Mouse (Mus musculus): ENCODE measurements around the gene Stub1. TPM values are rescaled to one million over a fixed set of nuclear protein-coding genes. Genes with fewer than 3 reads are reported as not detected.
A peak's percentile ranks its signal among the peaks of the same experiment; 100 is the strongest.

Gene Stub1
- total RNA-seq, 2 experiments from 2014 or later = 85.4 to 86.0 TPM

DNA sequence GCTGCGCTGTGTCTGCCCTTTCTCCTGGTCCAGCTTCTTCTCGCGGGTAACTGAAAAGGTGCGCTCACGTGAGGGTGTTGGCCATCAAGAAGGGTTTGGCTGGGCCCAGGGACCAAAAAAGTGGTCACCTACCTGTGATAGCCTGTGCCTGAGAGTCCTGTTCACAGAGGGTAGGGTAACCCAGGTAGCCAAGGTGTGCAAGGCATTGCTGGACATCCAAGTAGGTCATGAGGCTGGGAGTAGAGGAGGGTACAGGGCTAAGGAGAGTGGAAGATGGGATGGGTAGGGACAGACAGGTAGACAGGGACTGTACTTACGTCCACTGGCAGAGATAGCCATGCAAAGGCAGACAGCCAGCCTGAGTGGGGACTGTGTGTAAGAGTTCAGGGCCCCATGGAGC is 7.3 kb upstream of the Stub1 start:
- DNase-seq = no peak
- intact Hi-C loops (cut with DNase I) = no loop called here

DNA sequence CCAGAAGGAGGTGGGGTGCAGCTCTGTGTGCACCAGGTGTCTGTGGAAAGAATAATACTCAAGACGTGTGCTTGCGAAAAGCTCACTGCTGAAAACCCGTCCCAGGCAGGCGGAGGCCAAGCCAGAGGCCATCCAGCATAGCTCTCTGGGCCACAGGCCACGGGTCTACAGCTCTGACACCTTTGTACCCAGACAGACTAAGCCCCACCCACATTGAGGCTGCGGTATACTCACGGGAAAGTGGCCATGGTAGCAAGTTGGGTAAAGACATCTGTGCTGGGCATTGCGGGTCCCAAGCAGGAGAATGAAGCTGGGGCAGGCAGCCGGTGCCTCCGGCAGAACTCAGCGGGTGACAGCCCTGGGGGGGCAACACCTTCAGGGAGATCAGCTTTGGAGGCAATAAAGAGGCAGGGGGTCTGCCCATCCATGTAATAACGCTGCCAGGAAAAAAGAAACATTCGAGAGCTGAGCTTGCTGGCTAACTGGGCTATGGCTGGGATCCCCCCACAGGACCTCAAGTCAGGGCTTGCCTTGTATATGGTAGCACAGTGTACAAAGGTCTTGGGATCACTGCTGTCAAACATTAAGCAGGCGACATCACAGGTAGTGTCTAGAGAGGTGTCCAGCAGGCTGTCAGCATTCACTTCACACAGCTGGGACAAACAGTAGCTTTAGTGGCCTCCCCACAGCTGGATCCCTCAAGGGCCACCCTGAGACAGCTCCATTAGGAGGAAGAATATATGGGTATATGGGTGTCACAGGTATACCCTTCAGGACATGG is 6.4 kb upstream of the Stub1 start:
- DNase-seq = no peak
- intact Hi-C loops (cut with DNase I) = no loop called here

DNA sequence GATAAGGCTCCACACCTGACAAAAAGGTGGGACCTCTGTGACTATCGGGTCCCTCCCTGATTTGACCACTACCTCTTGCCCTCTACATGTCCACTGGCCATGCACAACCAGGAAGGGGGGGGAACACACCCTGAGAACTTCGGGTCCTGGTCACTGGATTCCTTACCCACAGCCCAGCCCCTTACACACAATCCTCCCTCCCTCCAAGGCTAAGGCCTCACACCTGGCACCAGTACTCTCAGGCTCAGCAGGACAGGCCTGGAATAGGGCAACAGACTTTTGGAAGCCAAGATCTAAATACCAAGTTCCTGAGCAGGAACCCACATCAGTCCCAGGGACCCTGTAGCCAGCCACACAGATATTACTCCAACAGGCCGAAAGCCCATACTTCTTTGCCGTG is 5.7 kb upstream of the Stub1 start:
- DNase-seq = no peak
- intact Hi-C loops (cut with DNase I) = no loop called here

DNA sequence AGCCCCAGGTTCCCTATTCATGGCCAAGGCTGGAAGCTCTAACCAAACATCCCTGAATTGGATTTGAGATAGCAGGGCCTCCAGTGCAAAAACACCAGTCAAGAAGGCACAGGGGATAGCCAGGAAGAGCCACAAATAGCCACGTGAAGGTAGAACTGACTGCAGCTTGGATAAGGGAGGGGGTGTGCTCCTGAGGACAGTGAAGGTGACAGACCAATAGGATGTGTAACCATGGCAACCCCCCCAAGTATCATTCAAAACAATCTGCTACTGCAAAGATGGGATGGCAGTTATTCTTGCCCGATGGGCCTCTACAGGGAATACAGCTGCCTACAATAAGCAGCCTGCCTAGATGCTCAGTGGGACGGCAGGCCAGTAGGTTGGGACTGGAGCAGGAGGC is 4.3 kb upstream of the Stub1 start:
- intact Hi-C loops (cut with DNase I) = no loop called here
- DNase-seq = no peak

DNA sequence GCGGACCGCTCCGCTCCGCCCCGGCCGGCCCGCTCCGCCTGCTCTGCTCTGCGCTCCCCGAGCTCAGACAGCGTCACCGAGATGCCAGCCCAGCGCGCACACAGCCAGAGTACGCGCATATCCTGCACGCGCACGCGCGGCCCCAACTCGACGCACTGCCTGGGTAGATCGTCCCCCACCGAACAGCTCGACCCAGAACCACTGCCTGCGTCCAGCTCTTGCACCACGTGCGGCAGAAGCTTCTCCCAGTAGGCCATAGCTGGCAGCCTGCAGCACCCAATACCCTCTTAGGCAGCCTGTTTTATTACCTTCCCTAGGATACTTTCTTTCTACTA is 3.8 kb upstream of the Stub1 start, which contains the start of gene Rhbdl1:
Gene Rhbdl1, minus strand, starts transcription at position 220 of the 335 bp plus-strand sequence.
- intact Hi-C loops (cut with DNase I) = no loop called here
- DNase-seq = peak; percentile 72

DNA sequence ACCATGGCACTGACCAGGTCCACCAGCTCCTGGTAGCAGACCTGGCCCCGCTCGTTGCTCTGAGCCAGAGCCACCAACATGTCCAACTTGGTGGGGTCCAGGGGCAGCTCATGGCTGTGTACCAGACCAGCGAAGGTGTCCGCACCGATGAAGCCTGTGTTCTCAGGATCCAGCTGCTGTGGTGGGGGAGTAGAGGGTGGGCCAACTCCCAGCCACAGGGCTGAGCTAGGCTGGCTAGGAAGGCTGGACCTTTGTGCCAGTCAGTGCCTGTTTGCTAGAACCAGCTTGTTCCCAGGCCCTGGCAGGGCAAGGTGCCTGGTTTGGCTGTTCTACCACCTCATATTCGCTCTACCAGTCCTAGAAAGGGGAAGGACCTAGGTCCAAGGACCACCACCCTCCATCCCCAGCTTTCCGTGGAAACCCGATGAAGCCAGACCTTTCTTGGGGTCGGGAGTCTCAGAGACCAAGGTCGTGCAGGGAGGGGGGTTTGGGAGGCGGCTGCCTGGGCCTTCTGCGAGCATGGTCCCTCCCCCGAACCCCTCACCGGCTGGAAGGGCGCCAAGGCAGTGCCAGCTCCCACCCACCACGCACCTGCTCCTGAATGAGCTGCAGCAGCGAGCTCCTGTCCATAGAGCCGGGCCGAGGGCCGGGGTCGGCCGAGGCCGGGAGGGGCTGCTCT is 3.3 kb upstream of the Stub1 start:
- DNase-seq = no peak
- intact Hi-C loops (cut with DNase I) = no loop called here

DNA sequence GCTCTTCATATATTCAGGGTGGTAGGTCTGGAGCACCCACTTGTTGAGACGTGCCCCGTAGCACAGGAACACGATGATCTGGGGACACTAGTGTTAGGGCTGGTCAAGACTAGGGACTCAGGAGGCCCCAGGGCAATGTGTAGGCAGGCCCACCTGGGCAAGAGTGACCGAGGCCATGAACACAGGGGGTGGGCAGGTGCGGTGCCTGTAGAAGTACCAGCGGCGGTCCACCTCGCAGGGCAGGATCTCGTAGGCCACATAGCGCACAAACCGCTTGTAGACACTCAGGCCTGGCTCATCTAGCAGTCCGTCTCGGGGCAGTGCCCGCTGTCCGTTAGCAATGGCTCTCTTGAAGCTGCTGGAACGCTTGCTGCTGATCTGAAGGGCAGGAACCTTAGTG is 2.6 kb upstream of the Stub1 start:
- intact Hi-C loops (cut with DNase I) = no loop called here
- no peak for DNase-seq

DNA sequence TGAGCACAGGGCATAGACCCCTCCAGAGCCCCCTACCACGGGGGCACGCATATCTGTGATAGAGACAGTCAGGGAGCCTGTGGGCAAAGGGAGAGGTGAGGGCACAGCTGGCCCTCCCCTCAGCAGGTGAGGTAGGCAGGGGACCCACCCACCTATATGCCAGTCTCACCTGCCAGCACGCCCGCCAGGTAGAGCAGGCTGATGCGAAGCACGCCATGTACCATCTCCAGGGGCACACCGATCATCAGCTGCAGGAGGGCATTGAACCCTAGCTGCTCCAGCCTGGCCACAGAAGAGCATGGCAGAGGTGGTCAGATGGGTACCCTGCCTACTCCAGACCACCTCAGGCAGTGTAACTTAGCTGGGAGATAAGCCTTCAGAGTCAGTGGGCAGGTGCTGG is 2.1 kb upstream of the Stub1 start:
- DNase-seq = no peak
- intact Hi-C loops (cut with DNase I) = no loop called here

DNA sequence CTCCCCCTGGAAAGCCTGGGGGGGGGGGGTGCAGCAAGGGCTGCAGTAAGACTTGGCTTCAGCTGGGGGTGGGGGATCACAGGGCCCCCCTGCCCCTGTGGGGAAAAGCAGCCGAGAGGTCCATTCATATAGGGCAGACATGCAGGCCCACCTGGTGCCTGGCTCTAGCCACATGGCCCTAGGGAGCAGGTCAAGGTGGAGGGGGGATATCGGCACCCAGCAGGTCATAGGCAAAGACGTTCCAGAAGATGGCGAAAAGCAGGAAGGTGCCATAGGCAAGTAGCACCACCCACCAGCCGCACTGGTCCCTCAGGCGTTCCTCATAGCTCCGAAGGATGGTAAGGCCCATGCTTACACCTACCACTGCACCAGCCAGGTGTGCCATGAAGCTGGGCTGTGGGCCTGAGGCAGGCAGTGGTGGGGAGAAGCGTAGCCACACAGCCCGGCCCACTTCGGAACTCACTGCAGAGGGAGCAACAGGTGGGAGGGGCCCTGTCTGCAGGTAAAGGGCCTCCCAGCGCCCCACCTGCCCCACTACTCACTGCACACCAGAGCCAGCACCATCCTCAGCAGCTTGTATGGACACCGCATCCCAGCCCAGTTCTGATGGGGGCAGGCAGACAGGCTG is 1.5 kb upstream of the Stub1 start:
- no peak for DNase-seq
- intact Hi-C loops (cut with DNase I) = no loop called here

DNA sequence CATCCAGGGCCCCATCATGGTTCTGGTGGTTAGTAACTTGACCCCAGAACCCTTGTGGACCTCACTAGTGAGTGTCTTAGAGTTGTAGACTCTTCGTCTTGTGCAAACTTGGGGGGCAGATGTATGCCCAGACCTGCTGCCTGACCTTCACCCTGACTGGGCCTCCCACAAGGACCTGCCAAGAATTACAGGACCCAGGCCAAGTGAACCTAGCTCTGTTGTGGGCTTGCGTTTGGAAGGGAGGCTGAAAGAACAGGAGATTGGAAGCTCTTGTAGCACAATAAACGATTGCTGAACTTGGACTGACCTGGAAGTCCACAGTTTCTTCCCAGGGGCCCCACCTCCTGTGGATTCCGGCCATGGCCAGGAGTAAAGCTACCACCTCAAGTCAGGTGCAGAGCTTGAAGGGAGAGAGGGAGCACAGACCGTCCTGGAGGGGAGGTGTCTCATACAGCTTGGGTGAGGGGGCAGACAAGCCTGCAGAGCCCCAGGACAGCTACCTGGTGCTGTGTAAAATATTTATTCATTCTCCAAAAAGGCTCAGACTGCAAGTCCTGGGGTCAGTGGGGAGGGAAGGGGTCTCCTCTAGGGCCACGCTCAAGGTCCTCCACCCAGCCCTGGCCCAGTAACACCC is 874 bp upstream of the Stub1 start:
- no peak for DNase-seq
- intact Hi-C loops (cut with DNase I) = loop anchor here (2.0 kb wide), 1 partner anchor 41 kb away; the partner anchor contains the start of gene Mettl26

DNA sequence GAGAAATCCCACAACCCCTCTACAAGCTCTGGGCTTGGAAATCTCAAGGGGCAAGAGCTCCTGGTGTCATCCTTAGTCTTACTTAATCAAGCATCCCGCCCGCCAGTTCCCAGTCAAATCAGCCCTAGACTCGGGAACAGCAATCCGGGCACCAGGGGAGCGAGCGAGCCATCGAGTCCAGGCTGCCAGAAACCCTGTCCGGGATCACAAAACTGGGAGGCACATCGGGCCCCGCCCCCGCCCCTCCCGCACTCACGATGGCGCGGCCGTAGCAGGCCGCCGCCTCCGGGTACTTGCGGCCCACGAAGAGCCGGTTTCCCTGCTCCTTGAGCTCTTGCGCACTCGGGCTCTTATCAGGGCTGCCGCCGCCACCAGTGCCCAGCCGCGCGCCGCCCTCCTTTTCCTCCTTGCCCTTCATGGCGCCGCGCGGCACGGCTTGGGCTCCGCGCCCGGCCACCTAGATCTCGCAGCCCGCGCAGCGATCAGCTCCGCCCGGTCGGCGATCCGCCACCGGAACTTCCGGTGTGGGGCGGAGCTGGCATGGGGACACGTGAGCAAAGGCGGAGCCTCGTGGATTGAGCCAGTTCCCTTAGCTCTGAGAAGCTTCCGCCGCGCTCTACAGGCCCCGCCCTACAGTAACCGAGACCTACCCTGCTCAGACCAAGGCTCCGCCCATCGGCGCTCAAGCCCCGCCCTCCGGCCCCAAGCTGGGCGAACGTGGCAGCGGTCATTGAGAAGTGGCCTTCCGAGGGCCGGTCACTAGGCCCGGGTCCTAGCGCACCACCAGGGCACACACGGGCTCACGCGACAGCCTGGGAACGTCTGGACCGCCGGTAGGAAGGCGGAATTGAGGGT is 541 bp downstream of the Stub1 start:
- DNase-seq = peak; percentile 99 to 100
- intact Hi-C loops (cut with DNase I) = loop anchor here (2.0 kb wide), 1 partner anchor 42 kb away; the partner anchor contains the start of gene Mettl26

DNA sequence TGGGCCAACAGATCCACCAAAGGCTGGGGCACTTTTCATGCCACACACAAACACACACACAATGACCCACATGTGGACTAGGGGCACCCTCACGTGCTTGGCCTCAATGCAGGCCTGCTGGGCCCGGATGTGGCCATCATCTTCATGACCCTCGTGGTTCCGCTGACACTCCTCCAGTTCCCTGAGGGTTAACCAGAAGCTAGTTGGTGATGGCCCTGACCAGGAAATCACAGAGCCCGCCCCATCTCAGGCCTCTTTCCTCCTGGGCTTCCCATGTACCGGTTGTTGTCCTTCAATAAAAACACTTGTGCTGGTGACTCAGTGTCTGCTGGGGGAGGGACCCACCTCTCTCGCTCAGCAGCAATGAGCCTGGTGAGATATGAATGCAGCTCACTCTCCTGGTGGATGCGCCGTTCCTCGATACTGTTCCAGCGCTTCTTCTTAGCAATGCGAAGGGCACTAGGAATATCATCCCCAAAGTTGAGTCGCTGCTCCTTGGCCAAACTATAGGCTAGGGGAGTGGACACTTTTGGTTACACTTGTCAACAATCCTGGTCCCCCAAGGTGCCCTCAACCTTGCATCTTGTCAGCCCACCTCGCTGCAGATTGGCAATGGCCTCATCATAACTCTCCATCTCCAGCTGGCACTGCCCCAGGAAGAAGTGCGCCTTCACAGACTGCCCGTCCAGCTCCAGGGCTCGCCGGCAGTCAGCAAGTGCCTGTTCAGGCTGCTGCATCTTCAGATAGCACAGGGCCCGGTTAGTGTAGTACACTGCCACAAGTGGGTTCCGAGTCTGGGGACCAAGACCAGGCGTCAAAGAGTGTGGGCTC is 1.5 kb downstream of the Stub1 start:
- intact Hi-C loops (cut with DNase I) = loop anchor here (2.0 kb wide), 1 partner anchor 43 kb away; the partner anchor contains the start of gene Mettl26
- DNase-seq = no peak

DNA sequence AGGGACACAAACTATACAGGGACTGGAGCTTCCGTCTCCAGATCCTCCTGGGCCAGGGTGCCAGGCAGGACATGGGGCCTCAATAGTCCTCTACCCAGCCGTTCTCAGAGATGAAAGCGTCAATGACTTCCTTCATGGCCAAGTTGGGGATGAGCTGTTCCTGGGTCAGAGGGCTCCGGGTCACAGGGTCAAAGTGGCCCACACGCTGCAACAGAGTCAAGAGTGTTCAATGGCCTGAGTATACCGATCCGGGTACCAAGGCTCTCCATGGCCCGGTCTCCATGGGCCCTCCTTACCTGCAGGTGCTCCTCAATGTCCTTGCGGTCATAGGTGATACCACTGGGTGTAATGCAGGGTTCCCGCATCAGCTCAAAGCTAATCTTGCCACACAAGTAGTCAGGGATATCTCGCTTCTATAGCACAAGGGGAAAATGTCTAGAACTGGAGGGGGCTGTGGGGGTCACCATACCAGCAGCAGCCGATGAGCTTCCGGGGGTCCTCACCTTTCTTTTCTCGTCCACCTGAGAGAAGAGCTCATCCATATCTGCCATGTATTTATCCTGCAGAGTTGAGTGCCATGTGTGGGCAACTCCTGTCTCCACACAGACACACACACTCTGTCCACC is 2.3 kb downstream of the Stub1 start:
- intact Hi-C loops (cut with DNase I) = no loop called here
- DNase-seq = no peak

DNA sequence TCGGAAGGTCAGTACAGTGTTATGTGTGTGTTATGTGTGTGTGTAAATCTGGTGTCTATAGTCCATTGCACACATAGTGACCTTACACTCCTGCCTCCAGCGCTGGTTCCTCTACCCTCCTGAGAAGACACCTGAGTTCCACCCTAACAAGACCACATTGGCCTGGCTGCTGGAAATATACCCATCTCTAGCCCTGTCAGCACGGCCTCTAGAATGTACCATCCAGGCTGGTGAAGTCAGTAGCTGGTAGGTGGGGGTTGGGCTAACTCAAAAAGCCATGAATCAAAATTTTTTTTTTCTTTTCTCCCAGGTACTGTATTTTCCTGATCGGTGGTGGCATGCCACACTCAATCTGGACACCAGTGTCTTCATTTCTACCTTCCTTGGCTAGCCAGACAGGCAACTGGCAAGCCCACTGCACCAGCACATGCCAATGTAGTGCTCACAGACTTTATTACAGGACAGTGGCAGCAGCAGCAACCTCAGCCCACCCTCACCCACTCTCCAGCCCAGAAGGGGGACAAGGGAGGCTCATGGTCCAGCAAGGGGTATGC is 2.9 kb downstream of the Stub1 start:
- no peak for DNase-seq
- intact Hi-C loops (cut with DNase I) = no loop called here

DNA sequence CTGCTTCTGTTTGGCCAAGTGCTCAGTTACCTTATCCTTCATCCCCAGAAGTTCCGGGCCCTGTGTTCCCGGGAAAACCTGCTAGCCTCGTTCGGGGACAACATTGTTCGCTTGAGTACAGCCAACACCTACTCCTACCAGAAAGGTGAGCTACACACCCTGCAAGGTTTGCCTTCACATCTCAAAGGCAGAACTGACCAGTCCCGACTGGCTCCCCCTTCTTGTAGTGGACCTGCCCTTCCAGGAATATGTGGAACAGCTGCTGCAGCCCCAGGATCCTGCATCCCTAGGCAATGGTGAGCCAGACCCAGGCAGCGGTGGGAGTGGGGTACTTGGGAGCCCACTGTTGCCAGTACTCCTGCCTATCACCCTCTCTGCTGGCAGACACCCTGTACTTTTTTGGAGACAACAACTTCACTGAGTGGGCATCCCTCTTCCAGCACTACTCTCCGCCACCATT is 3.6 kb downstream of the Stub1 start:
- intact Hi-C loops (cut with DNase I) = loop anchor here (10.0 kb wide), 1 partner anchor 935 kb away; the partner anchor contains the start of genes Eme2, Mrps34 and Nme3

DNA sequence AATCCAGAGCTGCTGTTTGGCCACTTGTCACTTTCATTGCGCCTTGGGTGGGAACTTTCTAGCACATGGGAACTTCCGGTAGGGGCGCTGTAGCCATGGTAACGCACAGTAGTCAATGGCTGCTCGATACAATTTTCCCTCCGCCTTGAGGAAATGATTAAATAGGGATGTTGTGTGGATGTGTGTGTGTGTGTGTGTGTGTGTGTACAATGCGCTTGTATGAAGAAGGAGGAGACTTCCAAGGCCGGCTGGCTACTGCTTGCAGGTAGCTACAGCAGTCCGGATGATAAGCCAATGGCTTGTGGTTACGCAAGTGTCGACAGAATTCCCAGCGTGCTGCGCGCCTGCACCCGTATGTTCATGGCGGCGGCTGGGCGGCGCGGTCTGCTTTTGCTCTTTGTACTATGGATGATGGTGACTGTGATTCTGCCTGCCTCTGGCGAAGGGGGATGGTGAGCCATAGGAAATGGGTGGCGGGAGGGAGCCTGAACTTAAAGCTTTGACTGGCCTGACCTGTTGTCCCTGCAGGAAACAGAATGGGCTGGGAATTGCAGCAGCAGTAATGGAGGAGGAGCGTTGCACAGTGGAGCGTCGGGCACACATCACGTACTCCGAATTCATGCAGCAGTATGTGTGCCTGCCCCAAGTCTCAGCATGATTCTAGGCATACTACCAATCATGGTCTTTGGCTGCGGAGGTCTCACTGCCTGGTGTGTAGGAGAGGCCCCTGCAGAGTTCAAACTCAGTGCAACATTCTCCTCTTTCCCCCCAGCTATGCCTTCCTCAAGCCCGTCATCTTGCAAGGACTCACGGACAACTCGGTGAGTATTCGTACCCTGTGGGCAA is 4.3 kb downstream of the Stub1 start, which contains the start of gene Jmjd8:
Gene Jmjd8, plus strand, starts transcription at position 156 of the 846 bp plus-strand sequence.
- DNase-seq = peak; percentile 51 to 66
- intact Hi-C loops (cut with DNase I) = loop anchor here (10.0 kb wide), 1 partner anchor 934 kb away; the partner anchor contains the start of genes Eme2, Mrps34 and Nme3

More for the DNA sequence above, 3.6 kb downstream of the Stub1 start:
- DNase-seq = no peak

DNA sequence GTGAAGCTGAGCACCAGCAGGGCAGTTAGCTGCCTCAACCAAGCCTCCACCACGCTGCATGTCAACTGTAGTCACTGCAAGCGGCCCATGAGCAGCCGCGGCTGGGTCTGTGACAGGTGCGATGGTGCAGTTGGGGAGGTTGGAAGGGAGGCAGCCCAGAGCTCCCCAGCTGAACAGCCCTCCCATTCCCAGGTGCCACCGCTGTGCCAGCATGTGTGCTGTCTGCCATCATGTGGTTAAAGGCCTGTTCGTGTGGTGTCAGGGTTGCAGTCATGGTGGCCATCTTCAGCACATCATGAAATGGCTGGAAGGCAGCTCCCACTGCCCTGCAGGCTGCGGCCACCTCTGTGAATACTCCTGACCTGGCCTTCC is 5.0 kb downstream of the Stub1 start:
- no peak for DNase-seq
- intact Hi-C loops (cut with DNase I) = loop anchor here (10.0 kb wide), 1 partner anchor 933 kb away; the partner anchor contains the start of genes Eme2, Mrps34 and Nme3
